Mouse (Mus musculus) CH12.LX (cell line): ENCODE results near the gene Phb2. TPM values are rescaled to one million over a fixed set of nuclear protein-coding genes. Genes with fewer than 3 reads are reported as not detected.

Source experiments
- DNase-seq: peaks from one replicate; pipeline ENCODE4 v3.0.0-alpha.2; 2013; ENCODE audit errors: extremely low read depth
- H3K27ac ChIP-seq: 2 replicates; pipeline ENCODE4 v1.5.1; 2012; ENCODE audit warnings: low read depth, mild to moderate bottlenecking, control low read depth, moderate library complexity; ENCODE audit not compliant: insufficient read depth
- H3K27me3 ChIP-seq: replicated peaks from 2 replicates; pipeline ENCODE3; 2012; ENCODE audit warnings: inconsistent platforms
- H3K36me3 ChIP-seq, 2 experiments: replicated peaks in 1 of 2; 2 replicates each; pipeline versions ENCODE3 to v1.6.1; 2012; ENCODE audit warnings: inconsistent platforms in 1 of 2, low read length in 1 of 2, mild to moderate bottlenecking in 1 of 2, mixed read lengths in 1 of 2, moderate library complexity in 1 of 2; ENCODE audit not compliant: control insufficient read depth in 1 of 2, insufficient read depth in 1 of 2
- H3K4me1 ChIP-seq, 2 experiments: 2 replicates each; pipeline ENCODE4 v1.6.1; 2012; ENCODE audit warnings: inconsistent platforms in 1 of 2, moderate library complexity in 1 of 2; ENCODE audit not compliant: insufficient read depth in 2 of 2, control insufficient read depth in 1 of 2
- H3K4me2 ChIP-seq: 2 replicates; pipeline ENCODE4 v1.6.1; 2012; ENCODE audit warnings: low read depth, mild to moderate bottlenecking, control low read depth; ENCODE audit not compliant: poor library complexity, insufficient read depth, severe bottlenecking
- H3K4me3 ChIP-seq, 3 experiments: fragments of 150-350 bp in 1 of 3; sonication (generic) in 1 of 3; replicated peaks in 1 of 3; 2 replicates each; pipeline versions ENCODE3 to v1.5.1; 2011 to 2012; ENCODE audit warnings: low read depth in 2 of 3, low read length in 2 of 3, mild to moderate bottlenecking in 2 of 3, moderate library complexity in 2 of 3, control low read depth in 1 of 3, improper control_type of control experiment in 1 of 3, inconsistent platforms in 1 of 3, mixed read lengths in 1 of 3; ENCODE audit not compliant: poor library complexity in 1 of 3
- H3K79me2 ChIP-seq: replicated peaks from 2 replicates; pipeline ENCODE4 v1.6.1; 2012; ENCODE audit warnings: mild to moderate bottlenecking, moderate library complexity; ENCODE audit not compliant: control insufficient read depth, poor library complexity, insufficient read depth, severe bottlenecking; ENCODE audit errors: extremely low read depth
- H3K9ac ChIP-seq: 2 replicates; pipeline ENCODE4 v1.6.1; 2012; ENCODE audit warnings: low read depth, mild to moderate bottlenecking, control low read depth, moderate library complexity; ENCODE audit not compliant: insufficient read depth
- H3K9me3 ChIP-seq: replicated peaks from 2 replicates; pipeline ENCODE3; 2012; ENCODE audit warnings: low read length, inconsistent platforms, mixed read lengths
- BHLHE40 ChIP-seq: IDR thresholded peaks from 2 replicates; pipeline ENCODE4 v1.6.1; 2011; ENCODE audit warnings: mild to moderate bottlenecking, low read depth, low read length, improper control_type of control experiment
- CHD1 ChIP-seq: IDR thresholded peaks from 2 replicates; pipeline ENCODE4 v1.6.1; 2012; ENCODE audit warnings: low read depth, low read length, improper control_type of control experiment, inconsistent platforms
- CTCF ChIP-seq, 2 experiments: IDR thresholded peaks in 1 of 2; conservative IDR thresholded peaks in 1 of 2; 2 replicates each; pipeline ENCODE4 v1.5.1; 2011 to 2012; ENCODE audit warnings: low read depth in 2 of 2, low read length in 2 of 2, improper control_type of control experiment in 1 of 2, inconsistent platforms in 1 of 2, mild to moderate bottlenecking in 1 of 2, moderate library complexity in 1 of 2
- E2F4 ChIP-seq: IDR thresholded peaks from 2 replicates; pipeline ENCODE4 v1.6.1; 2011; ENCODE audit warnings: low read depth, low read length, improper control_type of control experiment; ENCODE audit not compliant: insufficient replicate concordance
- ELF1 ChIP-seq: IDR thresholded peaks from 2 replicates; pipeline ENCODE4 v1.6.1; 2014; ENCODE audit warnings: low read depth, mild to moderate bottlenecking, inconsistent platforms, low read length, improper control_type of control experiment
- EP300 ChIP-seq: IDR thresholded peaks from 2 replicates; pipeline ENCODE4 v1.6.1; 2011; ENCODE audit warnings: low read length, improper control_type of control experiment
- ETS1 ChIP-seq: conservative IDR thresholded peaks from 2 replicates; pipeline ENCODE4 v1.6.1; 2012; ENCODE audit warnings: low read depth, mild to moderate bottlenecking, inconsistent platforms, low read length, improper control_type of control experiment, moderate library complexity
- GABPA ChIP-seq: IDR thresholded peaks from 2 replicates; pipeline ENCODE4 v1.6.1; 2012; ENCODE audit warnings: low read depth, low read length, improper control_type of control experiment, inconsistent platforms; ENCODE audit not compliant: insufficient replicate concordance
- HCFC1 ChIP-seq: IDR thresholded peaks from 2 replicates; pipeline ENCODE4 v1.6.1; 2012; ENCODE audit warnings: low read depth, mild to moderate bottlenecking, inconsistent platforms, low read length, improper control_type of control experiment
- IRF4 ChIP-seq: IDR thresholded peaks from 2 replicates; pipeline ENCODE4 v1.6.1; 2014; ENCODE audit warnings: low read depth, mild to moderate bottlenecking, inconsistent platforms, low read length, improper control_type of control experiment
- JUN ChIP-seq: IDR thresholded peaks from 2 replicates; pipeline ENCODE4 v1.6.1; 2011; ENCODE audit warnings: low read depth, mild to moderate bottlenecking, low read length, improper control_type of control experiment, moderate library complexity; ENCODE audit not compliant: insufficient read depth
- JUND ChIP-seq: conservative IDR thresholded peaks from 2 replicates; pipeline ENCODE4 v1.6.1; 2011; ENCODE audit warnings: low read depth, low read length, improper control_type of control experiment
- KAT2A ChIP-seq: IDR thresholded peaks from 2 replicates; pipeline ENCODE4 v1.6.1; 2012; ENCODE audit warnings: low read length, improper control_type of control experiment, inconsistent platforms; ENCODE audit not compliant: insufficient replicate concordance
- MAFK ChIP-seq: IDR thresholded peaks from 2 replicates; pipeline ENCODE4 v1.6.1; 2011; ENCODE audit warnings: low read length, improper control_type of control experiment; ENCODE audit not compliant: insufficient replicate concordance
- MAX ChIP-seq: IDR thresholded peaks from 2 replicates; pipeline ENCODE4 v1.6.1; 2011; ENCODE audit warnings: low read length, improper control_type of control experiment
- MAZ ChIP-seq: IDR thresholded peaks from 2 replicates; pipeline ENCODE4 v1.6.1; 2012; ENCODE audit warnings: low read depth, mild to moderate bottlenecking, inconsistent platforms, low read length, improper control_type of control experiment, moderate library complexity
- MEF2A ChIP-seq: IDR thresholded peaks from 2 replicates; pipeline ENCODE4 v1.6.1; 2014; ENCODE audit warnings: low read depth, mild to moderate bottlenecking, inconsistent platforms, low read length, improper control_type of control experiment, borderline replicate concordance
- MXI1 ChIP-seq: IDR thresholded peaks from 2 replicates; pipeline ENCODE4 v1.6.1; 2011; ENCODE audit warnings: mild to moderate bottlenecking, low read depth, low read length, improper control_type of control experiment
- MYC ChIP-seq: IDR thresholded peaks from 2 replicates; pipeline ENCODE4 v1.6.1; 2011; ENCODE audit warnings: low read depth, mild to moderate bottlenecking, improper control_type of control experiment, low read length
- NELFE ChIP-seq: IDR thresholded peaks from 2 replicates; pipeline ENCODE4 v1.6.1; 2011; ENCODE audit warnings: low read depth, low read length, improper control_type of control experiment
- NRF1 ChIP-seq: IDR thresholded peaks from 2 replicates; pipeline ENCODE4 v1.6.1; 2014; ENCODE audit warnings: low read depth, mild to moderate bottlenecking, inconsistent platforms, low read length, improper control_type of control experiment, moderate library complexity
- PAX5 ChIP-seq: IDR thresholded peaks from 2 replicates; pipeline ENCODE4 v1.6.1; 2012; ENCODE audit warnings: low read length, inconsistent platforms, mixed read lengths
- POLR2A ChIP-seq: IDR thresholded peaks from 2 replicates; pipeline ENCODE4 v1.6.1; 2011; ENCODE audit warnings: low read depth, mild to moderate bottlenecking, improper control_type of control experiment, low read length
- POLR2AphosphoS2 ChIP-seq: IDR thresholded peaks from 2 replicates; pipeline ENCODE4 v1.6.1; 2011; ENCODE audit warnings: low read depth, low read length, improper control_type of control experiment
- RAD21 ChIP-seq: IDR thresholded peaks from 2 replicates; pipeline ENCODE4 v1.6.1; 2011; ENCODE audit warnings: low read depth, mild to moderate bottlenecking, low read length, improper control_type of control experiment, moderate library complexity
- RCOR1 ChIP-seq: conservative IDR thresholded peaks from 2 replicates; pipeline ENCODE4 v1.6.1; 2012; ENCODE audit warnings: low read depth, mild to moderate bottlenecking, inconsistent platforms, low read length, improper control_type of control experiment
- SIN3A ChIP-seq: IDR thresholded peaks from 2 replicates; pipeline ENCODE4 v1.6.1; 2012; ENCODE audit warnings: low read length, improper control_type of control experiment, inconsistent platforms
- SMC3 ChIP-seq: IDR thresholded peaks from 2 replicates; pipeline ENCODE4 v1.6.1; 2011; ENCODE audit warnings: low read depth, low read length, improper control_type of control experiment
- TBP ChIP-seq: conservative IDR thresholded peaks from 2 replicates; pipeline ENCODE4 v1.6.1; 2011; ENCODE audit warnings: low read depth, low read length, improper control_type of control experiment
- TCF12 ChIP-seq: IDR thresholded peaks from 2 replicates; pipeline ENCODE4 v1.6.1; 2014; ENCODE audit warnings: low read depth, mild to moderate bottlenecking, inconsistent platforms, low read length, improper control_type of control experiment
- UBTF ChIP-seq: IDR thresholded peaks from 2 replicates; pipeline ENCODE4 v1.6.1; 2012; ENCODE audit warnings: low read depth, mild to moderate bottlenecking, inconsistent platforms, low read length, improper control_type of control experiment, moderate library complexity
- USF1 ChIP-seq: IDR thresholded peaks from 2 replicates; pipeline ENCODE4 v1.6.1; 2014; ENCODE audit warnings: low read depth, mild to moderate bottlenecking, inconsistent platforms, low read length, improper control_type of control experiment
- USF2 ChIP-seq: conservative IDR thresholded peaks from 2 replicates; pipeline ENCODE4 v1.6.1; 2011; ENCODE audit warnings: low read depth, low read length, improper control_type of control experiment
- ZC3H11A ChIP-seq: IDR thresholded peaks from 2 replicates; pipeline ENCODE4 v1.6.1; 2012; ENCODE audit warnings: low read depth, mild to moderate bottlenecking, inconsistent platforms, low read length, improper control_type of control experiment
- ZKSCAN1 ChIP-seq: IDR thresholded peaks from 2 replicates; pipeline ENCODE4 v1.6.1; 2012; ENCODE audit warnings: low read depth, inconsistent platforms, low read length, improper control_type of control experiment, borderline replicate concordance
- ZMIZ1 ChIP-seq: IDR thresholded peaks from 2 replicates; pipeline ENCODE4 v1.6.1; 2012; ENCODE audit warnings: low read depth, mild to moderate bottlenecking, inconsistent platforms, low read length, improper control_type of control experiment
- ZNF384 ChIP-seq: IDR thresholded peaks from 2 replicates; pipeline ENCODE4 v1.6.1; 2012; ENCODE audit warnings: low read depth, low read length, improper control_type of control experiment, inconsistent platforms
- dilution Hi-C: fragments of 300-500 bp; cut with MboI; formaldehyde crosslinking; loops from 2 replicates; pipeline ENCODE4 v1.14.3; 2020; ENCODE audit warnings: low sequenced_read_pairs; ENCODE audit not compliant: extremely low pct_unique_long_range_greater_than_20kb, extremely low pct_ligation_motif_present
- in situ Hi-C: fragments of 300-500 bp; cut with MboI; formaldehyde crosslinking; loops from 3 replicates; pipeline ENCODE4 v1.14.3; 2019; ENCODE audit warnings: low sequenced_read_pairs, low pct_ligation_motif_present, low pct_unique_long_range_greater_than_20kb, mixed read lengths
- polyA plus RNA-seq: library from polyadenylated mRNA; unstranded; fragments of >175 nt; gene quantifications from 2 replicates; pipeline ENCODE4 v1.2.1, GENCODE M21; 2012; ENCODE audit warnings: low read depth; ENCODE audit not compliant: insufficient read length
- total RNA-seq, 2 experiments: library from RNA; depleted of rRNA; stranded (reverse); fragments of 300-350 nt in 1 of 2; fragments of >200 nt in 1 of 2; gene quantifications; 2 replicates each; pipeline ENCODE4 v1.2.3; 2012 to 2014

The Phb2 gene
- total RNA-seq (2012; rRNA removed), result 440 and 578 TPM in 2 replicates
- total RNA-seq (2014; rRNA removed), result 380 and 405 TPM in 2 replicates
- polyA plus RNA-seq, result 623 and 694 TPM in 2 replicates

GRCm38 (mm10) chr6:124711824-124712782 lies at the start of gene Phb2, which contains the start of gene Emg1:
Gene Phb2, plus strand, starts transcription at chr6:124712336.
Gene Emg1, minus strand, starts transcription at chr6:124712178.
- dilution Hi-C loops, result no loop called here
- H3K27me3 ChIP-seq, result no peaks in the 10 kb centered on the region
- H3K9ac ChIP-seq, result peak within 1 kb of the TSS; percentile 91
- H3K36me3 ChIP-seq, result peaks cover 50 to 68% of the 10 kb centered on the region in 2 experiments
- H3K4me2 ChIP-seq, result peak within 1 kb of the TSS; percentile 87
- in situ Hi-C loops, result no loop called here
- peaks cover 76% of the 10 kb centered on the region for H3K79me2 ChIP-seq
- DNase-seq, result peak; percentile 98
- peaks cover 26 to 62% of the 10 kb centered on the region in 2 experiments for H3K4me1 ChIP-seq
- H3K27ac ChIP-seq, result peak within 1 kb of the TSS; percentile 57
- no peaks in the 10 kb centered on the region for H3K9me3 ChIP-seq
- peak within 1 kb of the TSS; percentile 97 to 99 (median 97) for H3K4me3 ChIP-seq
- TF ChIP-seq ZNF384, result peak; percentile 44; the same call in 1 of the 2 replicates
- peak; percentile 97 for TF ChIP-seq KAT2A
- TF ChIP-seq GABPA, result peak; percentile 68; the same call in 1 of the 2 replicates
- TF ChIP-seq RAD21, result no peak; the same call in 1 of the 2 replicates
- peak; percentile 68; the same call in 1 of the 2 replicates for TF ChIP-seq ZMIZ1
- TF ChIP-seq CTCF (conservative IDR thresholded peaks at IDR 0.05 in 1 of 2, IDR thresholded peaks at IDR 0.05 in 1 of 2; ENCODE audit: low read depth in 2 of 2, low read length in 2 of 2), result no peak
- no peak for TF ChIP-seq ZKSCAN1
- peak; percentile 88 for TF ChIP-seq MAX
- no peak for TF ChIP-seq SMC3
- TF ChIP-seq CHD1, result no peak; the same call in 1 of the 2 replicates
- peak; percentile 99 for TF ChIP-seq MAZ
- peak; percentile 95 for TF ChIP-seq HCFC1
- TF ChIP-seq E2F4, result no peak
- peak; percentile 39; the same call in 1 of the 2 replicates for TF ChIP-seq ETS1
- TF ChIP-seq IRF4, result peak; percentile 80
- TF ChIP-seq TBP, result peak; percentile 90
- TF ChIP-seq USF1, result no peak
- no peak for TF ChIP-seq JUN
- TF ChIP-seq POLR2A, result peak; percentile 84
- no peak for TF ChIP-seq MAFK
- TF ChIP-seq MEF2A, result peak; percentile 73; the same call in 1 of the 2 replicates
- TF ChIP-seq NRF1, result peak; percentile 85
- peak; percentile 95 for TF ChIP-seq ELF1
- no peak for TF ChIP-seq USF2
- TF ChIP-seq MYC, result peak; percentile 76
- TF ChIP-seq PAX5, result no peak
- peak; percentile 52; the same call in 1 of the 2 replicates for TF ChIP-seq ZC3H11A
- TF ChIP-seq TCF12, result peak; percentile 90
- TF ChIP-seq MXI1, result peak; percentile 93; the same call in 1 of the 2 replicates
- peak; percentile 95 for TF ChIP-seq SIN3A
- peak; percentile 77 for TF ChIP-seq UBTF
- TF ChIP-seq RCOR1, result peak; percentile 71; the same call in 1 of the 2 replicates
- TF ChIP-seq JUND, result no peak
- peak; percentile 63; the same call in 1 of the 2 replicates for TF ChIP-seq POLR2AphosphoS2
- no peak for TF ChIP-seq EP300
- TF ChIP-seq BHLHE40, result no peak
- peak; percentile 89 for TF ChIP-seq NELFE
